Mouse (Mus musculus) stomach, embryonic 14.5 days (tissue): ENCODE results near the gene Lsm2. TPM values are rescaled to one million over a fixed set of nuclear protein-coding genes. Genes with fewer than 3 reads are reported as not detected.

Experiments used
- ATAC-seq: fragments of 200-750 bp; cut with Nextera tagmentation; 2 replicates; pipeline ENCODE4 v1.8.0; 2017; ENCODE audit warnings: low read depth, moderate TSS enrichment; ENCODE audit not compliant: insufficient number of reproducible peaks, insufficient read depth, low FRiP score
- H3K27ac ChIP-seq: fragments of 300-500 bp; sonication (generic); 2 replicates; pipeline ENCODE4 v1.5.1; 2014; ENCODE audit warnings: mild to moderate bottlenecking, low read length, moderate library complexity, mixed read lengths
- H3K27me3 ChIP-seq: fragments of 300-500 bp; sonication (generic); 2 replicates; pipeline ENCODE4 v1.6.1; 2014; ENCODE audit warnings: low read length, control low read depth, mixed read lengths; ENCODE audit not compliant: control insufficient read depth, insufficient read depth
- H3K36me3 ChIP-seq: fragments of 300-500 bp; sonication (generic); 2 replicates; pipeline ENCODE4 v1.6.1; 2014; ENCODE audit warnings: mild to moderate bottlenecking, control low read depth, low read length, moderate library complexity, mixed read lengths; ENCODE audit not compliant: control insufficient read depth, insufficient read depth
- H3K4me1 ChIP-seq: fragments of 300-500 bp; sonication (generic); 2 replicates; pipeline ENCODE4 v1.6.1; 2014; ENCODE audit warnings: low read length, control low read depth, mixed read lengths; ENCODE audit not compliant: control insufficient read depth, insufficient read depth
- H3K4me2 ChIP-seq: fragments of 300-500 bp; sonication (generic); replicated peaks from 2 replicates; pipeline ENCODE4 v1.6.1; 2014; ENCODE audit warnings: low read depth, low read length, control low read depth
- H3K4me3 ChIP-seq: fragments of 300-500 bp; sonication (generic); 2 replicates; pipeline ENCODE4 v1.5.1; 2014; ENCODE audit warnings: low read depth, low read length, control low read depth
- H3K9ac ChIP-seq: fragments of 300-500 bp; sonication (generic); replicated peaks from 2 replicates; pipeline ENCODE4 v1.6.1; 2014; ENCODE audit warnings: low read depth, mild to moderate bottlenecking, control low read depth, low read length, moderate library complexity, mixed read lengths
- H3K9me3 ChIP-seq: fragments of 300-500 bp; sonication (generic); 2 replicates; pipeline ENCODE4 v1.6.1; 2016; ENCODE audit warnings: low read depth, low read length, control low read depth; ENCODE audit not compliant: control insufficient read depth
- WGBS: fragments of 180-500 bp; shearing (Covaris S2); extraction: QIAGEN DNeasy Blood & Tissue Kit; methylation state at CpG from one replicate; pipeline ENCODE4 v1.1.7; 2014; 5-methylcytosine and 5-hydroxymethylcytosine counted together
- polyA plus RNA-seq: library from polyadenylated mRNA; unstranded; fragments of >200 nt; fragmentation: Nextera tagmentation; extraction: Ambion mirVana; gene quantifications from 2 replicates; pipeline ENCODE4 v1.2.1, GENCODE M21; 2014

The Lsm2 gene
- polyA plus RNA-seq: 177 and 205 TPM in 2 replicates

- H3K9ac ChIP-seq: peak within 1 kb of the TSS; percentile 91
- peak; percentile 93 for ATAC-seq
- peaks cover 17% of the 10 kb centered on the region for H3K36me3 ChIP-seq
- H3K4me2 ChIP-seq: peak within 1 kb of the TSS; percentile 83
- no peaks in the 10 kb centered on the region for H3K9me3 ChIP-seq
- H3K4me3 ChIP-seq: peak within 1 kb of the TSS; percentile 91
- peaks cover 10% of the 10 kb centered on the region; the same call in 1 of the 2 replicates for H3K4me1 ChIP-seq
- H3K27me3 ChIP-seq: no peaks in the 10 kb centered on the region
- H3K27ac ChIP-seq: peak within 1 kb of the TSS; percentile 99
- 0% methylated on average over 58 of the region's 58 CpGs for WGBS
Observed at GRCm38 (mm10) chr17:34981690-34982180, at the start of gene Lsm2. Gene Lsm2 (plus strand): TSS chr17:34981862.

DNA sequence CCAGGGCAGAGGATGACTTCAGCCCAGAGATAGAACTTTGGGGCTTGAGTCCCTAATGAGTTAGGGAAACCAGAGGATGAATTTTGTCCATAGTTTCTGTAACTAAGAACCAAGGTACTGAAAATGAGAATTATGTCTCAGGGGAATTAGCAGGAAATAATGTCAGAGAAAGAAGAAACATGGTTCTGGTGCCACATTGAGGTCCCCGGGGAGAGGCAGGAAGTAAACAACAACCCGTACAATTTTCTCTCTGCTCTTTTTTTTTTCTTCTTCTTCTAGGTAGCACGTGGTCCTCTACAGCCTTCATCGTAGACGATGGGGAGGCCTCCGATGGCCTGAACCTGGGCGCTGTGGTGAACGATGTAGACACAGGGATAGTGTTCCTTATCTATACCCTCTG, 49.4 kb upstream of the Lsm2 start:
- Histone ChIP-seq H3K4me2 (peak overlapping the region; percentile 98), H3K4me1 (no peaks in the 10 kb centered on the region), H3K4me3 (peak overlapping the region; percentile 71), H3K27me3 (no peaks in the 10 kb centered on the region), H3K9me3 (no peaks in the 10 kb centered on the region), H3K27ac (no peak overlapping the region), H3K9ac (peak overlapping the region; percentile 54; the same call in 1 of the 2 replicates), H3K36me3 (no peaks in the 10 kb centered on the region)
- WGBS: 74% methylated on average over 8 of the region's 8 CpGs
- no peak for ATAC-seq

GRCm38 (mm10) chr17:34934031-34934430, 47.6 kb upstream of the Lsm2 start:
- no peak overlapping the region for H3K27ac ChIP-seq
- no peak for ATAC-seq
- H3K4me3 ChIP-seq: no peak overlapping the region
- H3K27me3 ChIP-seq: no peaks in the 10 kb centered on the region
- H3K4me1 ChIP-seq: no peaks in the 10 kb centered on the region
- 69% methylated on average over 24 of the region's 24 CpGs for WGBS
- H3K36me3 ChIP-seq: no peaks in the 10 kb centered on the region
- no peaks in the 10 kb centered on the region for H3K9me3 ChIP-seq
- no peak overlapping the region for H3K9ac ChIP-seq
- no peak overlapping the region for H3K4me2 ChIP-seq

DNA sequence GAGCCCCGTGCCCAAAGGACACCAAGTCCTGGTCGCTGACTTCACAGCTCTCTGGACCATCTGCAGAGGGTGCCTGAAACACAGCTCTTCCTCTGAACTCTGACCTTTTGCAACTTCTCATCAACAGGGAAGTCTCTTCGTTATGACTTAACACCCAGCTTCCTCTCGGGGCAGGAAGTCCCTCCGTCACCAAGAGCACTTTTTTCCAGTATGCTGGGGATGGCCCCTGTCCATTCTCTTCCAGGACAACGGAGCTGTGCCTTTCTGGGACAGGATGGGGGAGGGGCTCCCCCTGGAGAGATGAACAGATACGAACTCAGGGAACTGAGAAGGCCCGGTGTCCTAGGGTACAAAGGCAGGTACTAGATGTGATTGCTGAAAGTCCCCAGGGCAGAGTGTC, 46.8 kb upstream of the Lsm2 start:
- Histone ChIP-seq H3K4me3 (no peak overlapping the region), H3K27me3 (no peaks in the 10 kb centered on the region), H3K9me3 (no peaks in the 10 kb centered on the region), H3K4me2 (no peak overlapping the region), H3K27ac (no peak overlapping the region), H3K9ac (no peak overlapping the region), H3K36me3 (no peaks in the 10 kb centered on the region), H3K4me1 (no peaks in the 10 kb centered on the region)
- ATAC-seq: no peak
- WGBS: 53% methylated on average over 8 of the region's 8 CpGs

DNA sequence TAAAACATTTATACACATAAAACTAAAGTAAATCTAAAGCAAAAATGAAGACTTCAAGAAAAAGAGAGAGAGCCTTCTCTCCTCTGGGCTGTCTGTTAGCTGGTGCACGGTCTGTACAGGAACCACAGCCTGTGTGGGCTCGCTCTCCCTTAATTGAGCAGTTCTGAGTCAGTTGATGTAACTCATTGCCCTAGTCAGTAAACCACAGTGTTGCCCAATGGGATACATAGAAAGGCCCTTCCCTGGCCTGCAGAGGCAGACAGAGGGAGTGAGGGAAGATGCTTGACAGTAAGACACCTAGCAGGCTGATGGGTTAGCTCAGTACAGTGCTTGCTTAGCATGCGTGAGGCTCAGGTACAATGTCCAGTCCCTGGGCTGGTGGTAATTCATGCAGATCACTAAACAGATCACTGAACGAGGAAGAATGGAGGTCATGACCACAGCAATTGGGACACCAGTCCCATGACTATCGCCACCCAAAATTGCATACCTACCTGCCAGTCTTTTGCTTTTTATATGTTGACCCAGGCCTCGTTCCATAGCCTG, 43.6 kb upstream of the Lsm2 start:
- Histone ChIP-seq H3K4me2 (no peak overlapping the region), H3K9me3 (no peaks in the 10 kb centered on the region), H3K4me3 (no peak overlapping the region), H3K9ac (no peak overlapping the region), H3K4me1 (no peaks in the 10 kb centered on the region), H3K36me3 (no peaks in the 10 kb centered on the region), H3K27ac (no peak overlapping the region), H3K27me3 (no peaks in the 10 kb centered on the region)
- 85% methylated on average over 6 of the region's 6 CpGs for WGBS
- no peak for ATAC-seq

DNA sequence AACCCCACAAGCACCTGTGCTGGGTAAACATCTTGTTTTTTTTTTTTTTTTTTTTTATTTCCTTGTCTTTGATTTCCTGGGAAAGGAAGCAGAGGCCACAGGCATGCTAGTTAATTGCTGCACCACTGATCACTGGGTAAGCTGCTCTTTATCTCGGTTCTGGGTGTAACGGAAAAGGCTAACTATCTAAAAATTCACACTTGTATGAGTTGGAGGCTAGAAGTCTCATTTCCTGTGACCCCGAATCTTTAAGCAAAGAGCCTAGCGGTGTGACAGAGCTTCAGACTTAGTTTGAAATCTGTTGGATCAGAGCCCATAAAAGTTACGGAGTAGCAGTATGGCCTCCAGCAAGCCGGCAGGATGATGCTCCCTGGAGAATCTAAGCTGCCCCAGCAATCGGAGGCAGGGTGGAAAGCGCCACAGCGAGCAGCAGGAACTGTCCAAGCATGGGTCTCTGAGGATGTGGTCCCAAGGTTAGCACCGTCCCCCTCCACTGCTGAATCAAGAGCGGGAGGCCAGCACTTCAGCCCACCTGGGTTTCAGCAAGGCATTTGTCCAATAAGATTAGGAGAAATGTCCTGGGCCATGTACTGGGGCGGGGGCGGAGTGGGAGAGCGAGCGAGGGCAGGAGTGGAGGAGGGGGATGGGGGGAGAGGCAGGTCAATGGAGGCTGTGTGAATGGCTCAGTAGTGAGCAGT, 40.2 kb upstream of the Lsm2 start:
- Histone ChIP-seq H3K9ac (0 out of 2 replicates have a peak overlapping the region, but pooled peaks have one; percentile 21), H3K4me2 (peak overlapping the region; percentile 39), H3K9me3 (no peaks in the 10 kb centered on the region), H3K36me3 (no peaks in the 10 kb centered on the region), H3K4me3 (peak overlapping the region; percentile 14), H3K4me1 (no peaks in the 10 kb centered on the region), H3K27me3 (no peaks in the 10 kb centered on the region), H3K27ac (no peak overlapping the region; the same call in 1 of the 2 replicates)
- 0 out of 2 replicates have a peak, but pooled peaks have one; percentile 33 for ATAC-seq
- WGBS: 10% methylated on average over 15 of the region's 15 CpGs

GRCm38 (mm10) chr17:34943128-34943815, 38.4 kb upstream of the Lsm2 start:
- Histone ChIP-seq H3K27me3 (no peaks in the 10 kb centered on the region), H3K9ac (no peak overlapping the region), H3K27ac (no peak overlapping the region), H3K4me3 (no peak overlapping the region), H3K9me3 (no peaks in the 10 kb centered on the region), H3K4me2 (no peak overlapping the region), H3K36me3 (no peaks in the 10 kb centered on the region), H3K4me1 (no peaks in the 10 kb centered on the region)
- 91% methylated on average over 4 of the region's 4 CpGs for WGBS
- ATAC-seq: no peak

DNA sequence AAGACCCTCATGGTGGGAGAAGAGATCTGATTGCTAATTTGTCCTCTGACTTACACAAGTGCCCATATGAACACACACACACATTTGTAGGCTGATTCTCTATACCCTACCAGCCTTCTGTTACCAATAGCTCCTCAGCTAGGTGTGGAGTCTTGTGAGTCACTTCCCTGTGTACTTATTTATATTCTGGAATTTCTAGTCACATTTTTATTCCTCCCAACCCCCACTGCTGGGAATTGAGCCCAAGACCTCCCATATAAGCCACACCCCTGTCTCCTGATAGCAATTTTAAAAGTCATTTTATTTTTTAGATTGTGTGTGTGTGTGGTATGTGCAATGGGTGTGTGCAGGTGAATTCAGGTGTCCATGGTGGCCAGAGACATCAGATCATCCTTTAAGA, 37.3 kb upstream of the Lsm2 start:
- H3K27ac ChIP-seq: no peak overlapping the region
- H3K4me3 ChIP-seq: no peak overlapping the region
- no peaks in the 10 kb centered on the region for H3K27me3 ChIP-seq
- no peak overlapping the region for H3K9ac ChIP-seq
- peaks cover 2% of the 10 kb centered on the region; the same call in 1 of the 2 replicates for H3K36me3 ChIP-seq
- 0 out of 2 replicates have a peak, but pooled peaks have one; percentile 14 for ATAC-seq
- H3K4me1 ChIP-seq: no peaks in the 10 kb centered on the region
- no peaks in the 10 kb centered on the region for H3K9me3 ChIP-seq
- H3K4me2 ChIP-seq: no peak overlapping the region
